11 mouse cellular contexts compared by ENCODE assay signal in the genomic region with DNA sequence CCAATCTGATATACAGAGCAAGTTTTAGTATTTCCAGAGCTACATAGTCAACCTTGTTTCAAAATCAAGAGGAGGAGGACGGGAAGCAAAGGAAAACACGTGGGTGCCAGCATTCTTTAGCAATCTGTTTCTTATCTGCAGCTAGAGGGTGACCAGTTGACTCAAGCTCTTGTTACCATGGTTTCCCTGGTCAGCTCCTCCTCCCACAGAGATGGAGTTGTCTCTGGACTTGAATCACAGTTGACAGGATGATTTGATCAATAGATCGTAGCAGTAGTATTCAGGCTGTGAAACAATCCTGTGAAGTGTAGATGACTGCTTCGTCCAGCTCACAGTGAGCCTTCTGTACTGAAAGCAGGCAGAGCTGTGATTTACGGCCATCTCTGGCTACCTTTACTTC. TPM values are rescaled to one million over a fixed set of nuclear protein-coding genes. Genes with fewer than 3 reads are reported as not detected.
DNase-seq lines count a peak whose midpoint lies in the region; ATAC-seq lines count a peak whose summit lies in the region.
"Had no signal": no experiment of that assay in that cellular context is flagged by ENCODE, and none has a peak within 500 bp of the region (broad histone marks: within the 10 kb centered on the region; RNA-seq: fewer than 3 reads in every experiment).

No protein-coding gene starts in this region.

- no peak for ATAC-seq in neural tube, embryonic 15.5 days (ENCODE audit: low FRiP score)
- ATAC-seq: activated CD4-positive, CD25-positive, alpha-beta regulatory T cell, adult 4 months; midbrain, embryonic 13.5 days had no signal

- H3K9ac ChIP-seq in neural tube, embryonic 15.5 days (replicated peaks) = no peak overlapping the region
- H3K9ac ChIP-seq: midbrain, embryonic 13.5 days had no signal

- H3K36me3 ChIP-seq in neural tube, embryonic 15.5 days = no peaks in the 10 kb centered on the region
- H3K36me3 ChIP-seq: midbrain, embryonic 13.5 days had no signal

- H3K27ac ChIP-seq in neural tube, embryonic 15.5 days (replicated peaks) = no peak overlapping the region
- H3K27ac ChIP-seq: heart, adult 2 months; midbrain, embryonic 13.5 days had no signal

- DNase-seq in neural tube, embryonic 10.5 days (ENCODE audit: extremely low spot score, low spot score) = peak; percentile 43
- peak; percentile 73 for DNase-seq in embryo, embryonic 10 days (ENCODE audit: low spot score)
- DNase-seq in kidney, postnatal 14 days = peak; percentile 49
- DNase-seq in skeletal muscle tissue, adult 2 months (ENCODE audit: low read depth, low spot score) = peak; percentile 28
- no peak for DNase-seq in thymus, postnatal 10 days (ENCODE audit: low spot score in 2 of 2)
- DNase-seq in thymus, adult 18-20 months = no peak
- DNase-seq in layer of hippocampus, postnatal 25 days (ENCODE audit: extremely low spot score in 1 of 2, low spot score in 1 of 2) = no peak

- H3K4me2 ChIP-seq in neural tube, embryonic 15.5 days = no peak overlapping the region
- H3K4me2 ChIP-seq: midbrain, embryonic 13.5 days had no signal

- no peak overlapping the region for H3K4me3 ChIP-seq in neural tube, embryonic 15.5 days (replicated peaks)
- H3K4me3 ChIP-seq: heart, adult 2 months; midbrain, embryonic 13.5 days had no signal

- H3K4me1 ChIP-seq in neural tube, embryonic 15.5 days = no peaks in the 10 kb centered on the region

- WGBS in neural tube, embryonic 15.5 days = 24% methylated on average over 5 of the region's 5 CpGs

- no peaks in the 10 kb centered on the region for H3K9me3 ChIP-seq in neural tube, embryonic 15.5 days (replicated peaks)
- H3K9me3 ChIP-seq: midbrain, embryonic 13.5 days had no signal

- H3K27me3 ChIP-seq in neural tube, embryonic 15.5 days (replicated peaks) = no peaks in the 10 kb centered on the region
- H3K27me3 ChIP-seq: midbrain, embryonic 13.5 days had no signal

RNA-seq across cellular contexts. Expression of a gene that starts 20.0 kb away (rescaled TPM):
- polyA plus RNA-seq in neural tube, embryonic 15.5 days (2015; fragmentation: Nextera tagmentation; extraction: Ambion mirVana) = 1.8 and 2.3 TPM in 2 replicates
- total RNA-seq in layer of hippocampus, postnatal 25 days (2021) = 1 to 10 TPM; 1.3 to 1.4 TPM
- polyA plus RNA-seq: activated CD4-positive, CD25-positive, alpha-beta regulatory T cell, adult 4 months had no signal

RNA-seq across cellular contexts. Expression of a gene that starts 20.3 kb away (rescaled TPM):
- polyA plus RNA-seq in neural tube, embryonic 15.5 days (2015; fragmentation: Nextera tagmentation; extraction: Ambion mirVana) = 4.1 and 5.3 TPM in 2 replicates
- 1 to 10 TPM; 7.3 to 8.6 TPM for total RNA-seq in layer of hippocampus, postnatal 25 days (2021)
- polyA plus RNA-seq: activated CD4-positive, CD25-positive, alpha-beta regulatory T cell, adult 4 months had no signal

RNA-seq across cellular contexts. Expression of a gene that starts 30.3 kb away (rescaled TPM):
- 0.19 and 0.43 TPM in 2 replicates for polyA plus RNA-seq in neural tube, embryonic 15.5 days (2015; fragmentation: Nextera tagmentation; extraction: Ambion mirVana)
- total RNA-seq in layer of hippocampus, postnatal 25 days (2021) = 1 to 10 TPM; 1.2 to 1.3 TPM
- polyA plus RNA-seq: activated CD4-positive, CD25-positive, alpha-beta regulatory T cell, adult 4 months had no signal

RNA-seq across cellular contexts. Expression of a gene that starts 34.0 kb away (rescaled TPM):
- polyA plus RNA-seq in neural tube, embryonic 15.5 days (2015; fragmentation: Nextera tagmentation; extraction: Ambion mirVana) = 90.8 and 109 TPM in 2 replicates
- total RNA-seq in layer of hippocampus, postnatal 25 days (2021) = 100 to 1,000 TPM in 1 of 2 experiments, 10 to 100 TPM in 1; 94.3 to 109 TPM

RNA-seq across cellular contexts. Expression of a gene that starts 42.5 kb away (rescaled TPM):
- 13.2 and 18.7 TPM in 2 replicates for polyA plus RNA-seq in neural tube, embryonic 15.5 days (2015; fragmentation: Nextera tagmentation; extraction: Ambion mirVana)
- total RNA-seq in layer of hippocampus, postnatal 25 days (2021) = 10 to 100 TPM; 58.6 to 69.5 TPM

Comparison
In these comparisons a context has a peak if more than half of its experiments do, and no peak if none do; other contexts are left out.
1. DNase-seq: peak in neural tube, embryonic 10.5 days (single experiment), embryo, embryonic 10 days (single experiment), kidney, postnatal 14 days (single experiment) and skeletal muscle tissue, adult 2 months (single experiment); none in thymus, postnatal 10 days (0 of 2), thymus, adult 18-20 months (0 of 2) and layer of hippocampus, postnatal 25 days (0 of 2).